Mouse (Mus musculus): ENCODE data around the gene 1700015F17Rik.

Gene 1700015F17Rik

GRCm38 (mm10) chr5:5479043-5479442 lies at the start of gene 1700015F17Rik:
Gene 1700015F17Rik, minus strand, starts transcription at chr5:5479143.
- no peak for DNase-seq (ENCODE audit: low spot score in 2 of 2)

- DNase-seq (ENCODE audit: low spot score in 2 of 2), result no peak
Observed at GRCm38 (mm10) chr5:5515411-5515810, 36.5 kb upstream of the 1700015F17Rik start.

GRCm38 (mm10) chr5:5514196-5515076 lies 35.5 kb upstream of the 1700015F17Rik start, which contains the start of gene Cldn12:
Gene Cldn12, minus strand, starts transcription at chr5:5514958.
- peak; percentile 49 to 67 for DNase-seq (ENCODE audit: low spot score in 2 of 2)

GRCm38 (mm10) chr5:5511401-5511800 lies 32.5 kb upstream of the 1700015F17Rik start:
- DNase-seq (ENCODE audit: low spot score in 2 of 2), result no peak

GRCm38 (mm10) chr5:5510989-5511388 lies 32.0 kb upstream of the 1700015F17Rik start:
- no peak for DNase-seq (ENCODE audit: low spot score in 2 of 2)

GRCm38 (mm10) chr5:5510304-5510887 lies 31.5 kb upstream of the 1700015F17Rik start:
- no peak for DNase-seq (ENCODE audit: low spot score in 2 of 2)

- DNase-seq (ENCODE audit: low spot score in 2 of 2), result no peak
Observed at GRCm38 (mm10) chr5:5508231-5508630, 29.3 kb upstream of the 1700015F17Rik start.

GRCm38 (mm10) chr5:5507701-5508225 lies 28.8 kb upstream of the 1700015F17Rik start:
- DNase-seq (ENCODE audit: low spot score in 2 of 2), result no peak

- DNase-seq (ENCODE audit: low spot score in 2 of 2), result no peak
Observed at GRCm38 (mm10) chr5:5504456-5504855, 25.5 kb upstream of the 1700015F17Rik start.

- no peak for DNase-seq (ENCODE audit: low spot score in 2 of 2)
Observed at GRCm38 (mm10) chr5:5503381-5503780, 24.4 kb upstream of the 1700015F17Rik start.

- no peak for DNase-seq (ENCODE audit: low spot score in 2 of 2)
Observed at GRCm38 (mm10) chr5:5501583-5501982, 22.6 kb upstream of the 1700015F17Rik start.

GRCm38 (mm10) chr5:5496393-5496792 lies 17.4 kb upstream of the 1700015F17Rik start:
- no peak for DNase-seq (ENCODE audit: low spot score in 2 of 2)

GRCm38 (mm10) chr5:5495042-5495441 lies 16.1 kb upstream of the 1700015F17Rik start:
- no peak for DNase-seq (ENCODE audit: low spot score in 2 of 2)

- no peak for DNase-seq (ENCODE audit: low spot score in 2 of 2)
Observed at GRCm38 (mm10) chr5:5494269-5495005, 15.5 kb upstream of the 1700015F17Rik start.

- DNase-seq (ENCODE audit: low spot score in 2 of 2), result no peak
Observed at GRCm38 (mm10) chr5:5492163-5492562, 13.2 kb upstream of the 1700015F17Rik start.

- DNase-seq (ENCODE audit: low spot score in 2 of 2), result no peak
Observed at GRCm38 (mm10) chr5:5486071-5486470, 7.1 kb upstream of the 1700015F17Rik start.

GRCm38 (mm10) chr5:5483254-5483858 lies 4.4 kb upstream of the 1700015F17Rik start:
- DNase-seq (ENCODE audit: low spot score in 2 of 2), result no peak

GRCm38 (mm10) chr5:5481662-5482061 lies 2.7 kb upstream of the 1700015F17Rik start:
- no peak for DNase-seq (ENCODE audit: low spot score in 2 of 2)

- no peak for DNase-seq (ENCODE audit: low spot score in 2 of 2)
Observed at GRCm38 (mm10) chr5:5476133-5476532, 2.8 kb downstream of the 1700015F17Rik start.

GRCm38 (mm10) chr5:5465256-5465655 lies 13.7 kb downstream of the 1700015F17Rik start:
- no peak for DNase-seq (ENCODE audit: low spot score in 2 of 2)

GRCm38 (mm10) chr5:5431746-5432438 lies 47.1 kb downstream of the 1700015F17Rik start:
- no peak for DNase-seq (ENCODE audit: low spot score in 2 of 2)
